Mouse (Mus musculus): Measurements from ENCODE around the gene Fscn2.

GRCm38 (mm10) chr11:120373025-120373424 is 11.7 kb downstream of the Fscn2 start:
- no peak for TF ChIP-seq POLR2A (IDR thresholded peaks at IDR 0.05; ENCODE audit: insufficient read depth, low read depth, low read length)
- TF ChIP-seq CTCF (IDR thresholded peaks at IDR 0.05), result no peak

Data from heart, adult 2 months (tissue).